Mouse (Mus musculus) heart, postnatal 4 days (tissue): ENCODE measurements around the gene Zmym4. TPM values are rescaled to one million over a fixed set of nuclear protein-coding genes. Genes with fewer than 3 reads are reported as not detected.

Experiments used
- DNase-seq: peaks from one replicate; pipeline ENCODE4 v3.0.0; 2021
- total RNA-seq, 2 experiments: library from RNA; stranded (reverse); gene quantifications; 2 replicates each; pipeline ENCODE4 v1.2.3; 2021

The Zmym4 gene
- total RNA-seq, 2 experiments from 2014 or later: 36.0 to 38.1 TPM

- DNase-seq: no peak
These were observed 144.7 kb downstream of the Zmym4 start for GRCm38 (mm10) chr4:126822891-126823882.

- DNase-seq: no peak
These were observed 153.1 kb downstream of the Zmym4 start for GRCm38 (mm10) chr4:126814854-126815253.

GRCm38 (mm10) chr4:126813212-126813611 is 154.7 kb downstream of the Zmym4 start:
- no peak for DNase-seq

Other genes starting within 250 kb of the Zmym4 start
- gene Tfap2e, start 231.9 kb downstream of the Zmym4 start, total RNA-seq: not detected
- 10 to 100 TPM; 17.5 to 18.3 TPM for gene Ncdn, start 214.7 kb downstream of the Zmym4 start, total RNA-seq
- gene AU040320, start 214.6 kb downstream of the Zmym4 start, total RNA-seq: 10 to 100 TPM; 21.3 to 22.8 TPM
- 100 to 1,000 TPM; 182 to 205 TPM for gene Sfpq, start 53.2 kb upstream of the Zmym4 start, total RNA-seq
- gene Zmym1, start 93.0 kb upstream of the Zmym4 start, total RNA-seq: 1 to 10 TPM; 5.8 to 5.9 TPM
- gene Zmym6, start 109.2 kb upstream of the Zmym4 start, total RNA-seq: 1 to 10 TPM; 7.1 to 7.2 TPM
- 1 to 10 TPM; 2.0 to 3.7 TPM for gene Tmem35b, start 155.6 kb upstream of the Zmym4 start, total RNA-seq
- gene Dlgap3, start 201.1 kb upstream of the Zmym4 start, total RNA-seq: under 1 TPM; 0.65 to 0.98 TPM